Mouse (Mus musculus) intestine, embryonic 14.5 days (tissue): ENCODE results near the gene Tec. TPM values are rescaled to one million over a fixed set of nuclear protein-coding genes. Genes with fewer than 3 reads are reported as not detected.

Source experiments
- polyA plus RNA-seq: library from polyadenylated mRNA; unstranded; fragments of >200 nt; fragmentation: Nextera tagmentation; extraction: Ambion mirVana; gene quantifications from 2 replicates; pipeline ENCODE4 v1.2.1, GENCODE M21; 2014

Gene Tec
- polyA plus RNA-seq, 1 experiment from 2014 or later = 13.7 TPM

Other genes starting within 250 kb of the Tec start
- not detected in 2 replicates for gene Cnga1, start 224.2 kb downstream of the Tec start, polyA plus RNA-seq
- 13.2 and 15.2 TPM in 2 replicates for gene Nipal1, start 220.7 kb downstream of the Tec start, polyA plus RNA-seq
- 0.22 and 0.23 TPM in 2 replicates for gene Txk, start 115.7 kb downstream of the Tec start, polyA plus RNA-seq
- 20.5 and 20.9 TPM in 2 replicates for gene Slain2, start 45.8 kb upstream of the Tec start, polyA plus RNA-seq
- gene Gm10135, start 106.2 kb upstream of the Tec start, polyA plus RNA-seq = not detected in 2 replicates
- 15.4 and 18.7 TPM in 2 replicates for gene Slc10a4, start 138.4 kb upstream of the Tec start, polyA plus RNA-seq